Mouse (Mus musculus) spleen, postnatal 10 days (tissue): Measurements from ENCODE around the gene Lonrf2.

Experiments used
- DNase-seq, 2 experiments: peaks; one replicate each; pipeline ENCODE4 v3.0.0; 2021 to 2022; ENCODE audit warnings: low spot score in 2 of 2

The Lonrf2 gene

GRCm38 (mm10) chr1:38769920-38770319, 66.6 kb downstream of the Lonrf2 start:
- peak; percentile 33 to 82 for DNase-seq

GRCm38 (mm10) chr1:38767812-38768211, 68.7 kb downstream of the Lonrf2 start:
- peak; percentile 64 to 84 for DNase-seq

- DNase-seq, result peak in 1 of 2 experiments; percentile 22
Measured at GRCm38 (mm10) chr1:38766661-38767572, 69.6 kb downstream of the Lonrf2 start.

GRCm38 (mm10) chr1:38766254-38766653, 70.3 kb downstream of the Lonrf2 start:
- DNase-seq, result no peak

- no peak for DNase-seq
Measured at GRCm38 (mm10) chr1:38763960-38764613, 72.4 kb downstream of the Lonrf2 start.

- DNase-seq, result no peak
Measured at GRCm38 (mm10) chr1:38760424-38760823, 76.1 kb downstream of the Lonrf2 start.

GRCm38 (mm10) chr1:38757791-38758403, 78.6 kb downstream of the Lonrf2 start:
- no peak for DNase-seq

GRCm38 (mm10) chr1:38743863-38744262, 92.6 kb downstream of the Lonrf2 start:
- DNase-seq, result no peak
